Mouse (Mus musculus) C2C12 (cell line): ENCODE data around the gene Enpp4. TPM values are rescaled to one million over a fixed set of nuclear protein-coding genes. Genes with fewer than 3 reads are reported as not detected.

Experiments used
- H3K27me3 ChIP-seq: one replicate; pipeline ENCODE4 v1.6.1; 2011; ENCODE audit not compliant: control insufficient read depth, insufficient read depth, insufficient read length
- H3K36me3 ChIP-seq: one replicate; pipeline ENCODE4 v1.6.1; 2011; ENCODE audit not compliant: control insufficient read depth, insufficient read depth
- H3K4me3 ChIP-seq: one replicate; pipeline ENCODE4 v1.5.1; 2011; ENCODE audit warnings: mild to moderate bottlenecking, control low read depth; ENCODE audit not compliant: poor library complexity, insufficient read depth, severe bottlenecking
- H3K79me2 ChIP-seq: one replicate; pipeline ENCODE4 v1.6.1; 2011; ENCODE audit not compliant: control insufficient read depth, insufficient read depth
- H3K79me3 ChIP-seq: one replicate; pipeline ENCODE4 v1.6.1; 2011; ENCODE audit warnings: low read depth, control low read depth
- H3ac ChIP-seq: one replicate; pipeline ENCODE3; 2011; ENCODE audit warnings: low read depth; ENCODE audit not compliant: control insufficient read depth, insufficient read length
- CEBPB ChIP-seq: IDR thresholded peaks from one replicate; pipeline ENCODE4 v1.6.1; 2011; ENCODE audit warnings: low read depth, mild to moderate bottlenecking, control low read depth, moderate library complexity
- CTCF ChIP-seq: IDR thresholded peaks from one replicate; pipeline ENCODE4 v1.5.1; 2011; ENCODE audit not compliant: control insufficient read depth, insufficient read depth, insufficient read length
- FOSL1 ChIP-seq: IDR thresholded peaks from one replicate; pipeline ENCODE4 v1.8.0; 2011; ENCODE audit warnings: mild to moderate bottlenecking, low read length; ENCODE audit not compliant: poor library complexity, insufficient read depth, severe bottlenecking
- MAX ChIP-seq: IDR thresholded peaks from one replicate; pipeline ENCODE4 v1.6.1; 2011; ENCODE audit warnings: mild to moderate bottlenecking, control low read depth
- MYOD1 ChIP-seq: IDR thresholded peaks from one replicate; pipeline ENCODE4 v1.6.1; 2011; ENCODE audit warnings: low read depth; ENCODE audit not compliant: control insufficient read depth, insufficient read length
- MYOG ChIP-seq: IDR thresholded peaks from one replicate; pipeline ENCODE4 v1.6.1; 2011; ENCODE audit not compliant: control insufficient read depth, insufficient read length; ENCODE audit errors: extremely low read depth
- USF1 ChIP-seq: IDR thresholded peaks from one replicate; pipeline ENCODE4 v1.6.1; 2011; ENCODE audit warnings: low read depth, mild to moderate bottlenecking, control low read depth, moderate library complexity
- long read RNA-seq, 2 experiments: library from polyadenylated mRNA; unstranded; transcript quantifications; one replicate each; pipeline ENCODE4 v2.0.0; 2019 to 2020
- polyA plus RNA-seq: library from polyadenylated mRNA; unstranded; fragments of >200 nt; fragmentation: generic; extraction: Trizol; gene quantifications from one replicate; pipeline ENCODE4 v1.2.1, GENCODE M21; 2012; ENCODE audit warnings: missing spikeins

Enpp4 gene
- 2.5 TPM for polyA plus RNA-seq
- long read RNA-seq, experiment 1, full-length matches to known transcripts, result 6 of 8 reads
- long read RNA-seq, experiment 1, partial matches to known transcripts, result 2 of 8 reads
- long read RNA-seq, experiment 1, other reads (novel, unspliced or antisense), result 0 of 8 reads
- long read RNA-seq, experiment 2, full-length matches to known transcripts, result 75 of 80 reads
- long read RNA-seq, experiment 2, partial matches to known transcripts, result 2 of 80 reads
- long read RNA-seq, experiment 2, other reads (novel, unspliced or antisense), result 3 of 80 reads

DNA sequence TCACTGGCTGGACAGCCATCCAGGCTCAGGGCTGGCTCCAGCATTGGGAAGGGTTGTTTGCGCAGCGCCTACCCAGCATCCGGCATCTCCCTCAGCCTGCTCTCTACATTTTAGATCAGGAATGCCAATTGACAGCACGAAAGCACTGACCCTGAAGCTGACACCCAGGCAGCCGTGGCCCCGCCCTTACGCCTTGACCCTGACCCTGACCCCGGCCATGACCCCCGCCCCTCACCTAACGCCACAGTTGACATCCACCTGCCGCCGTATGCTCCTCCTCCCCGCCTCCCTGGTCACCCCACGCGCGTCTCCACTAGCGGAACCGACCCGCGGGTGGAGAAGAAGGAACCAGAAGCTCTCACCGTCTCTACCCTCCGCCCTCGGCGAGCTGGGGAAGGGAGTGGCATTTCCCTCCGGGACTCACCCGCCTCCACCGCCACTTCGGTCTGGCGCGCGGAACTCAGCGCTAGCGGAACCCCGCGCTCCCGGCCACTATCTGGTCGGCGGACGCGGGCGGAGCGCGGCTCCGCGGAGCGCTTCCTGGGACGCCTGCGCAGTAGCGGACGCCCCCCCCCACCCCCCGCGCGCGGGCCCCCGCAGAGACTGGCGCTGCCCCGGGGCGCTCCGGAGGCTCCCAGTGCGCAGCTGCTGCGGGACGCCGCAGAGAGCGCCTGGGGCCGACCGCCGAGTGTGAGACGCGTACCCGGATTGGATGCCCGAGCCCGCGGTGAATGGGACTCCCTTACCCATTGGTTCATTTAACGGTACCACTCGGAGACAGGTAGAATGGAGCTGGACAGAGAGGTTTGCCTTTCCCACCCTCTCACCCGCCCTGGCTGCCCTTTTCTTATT lies at the start of gene Enpp4:
Gene Enpp4 (minus strand): TSS at position 523 of the 852 bp plus-strand sequence.
- H3K27me3 ChIP-seq, result no peaks in the 10 kb centered on the region
- H3K79me3 ChIP-seq, result peaks cover 2% of the 10 kb centered on the region
- peak within 1 kb of the TSS; percentile 61 for H3K4me3 ChIP-seq
- no peaks in the 10 kb centered on the region for H3K36me3 ChIP-seq
- no peaks in the 10 kb centered on the region for H3K79me2 ChIP-seq
- peak within 1 kb of the TSS; percentile 77 for H3ac ChIP-seq
- TF ChIP-seq MYOD1 (no peak), MYOG (no peak), USF1 (no peak), MAX (no peak), FOSL1 (no peak), CEBPB (no peak), CTCF (no peak)

DNA sequence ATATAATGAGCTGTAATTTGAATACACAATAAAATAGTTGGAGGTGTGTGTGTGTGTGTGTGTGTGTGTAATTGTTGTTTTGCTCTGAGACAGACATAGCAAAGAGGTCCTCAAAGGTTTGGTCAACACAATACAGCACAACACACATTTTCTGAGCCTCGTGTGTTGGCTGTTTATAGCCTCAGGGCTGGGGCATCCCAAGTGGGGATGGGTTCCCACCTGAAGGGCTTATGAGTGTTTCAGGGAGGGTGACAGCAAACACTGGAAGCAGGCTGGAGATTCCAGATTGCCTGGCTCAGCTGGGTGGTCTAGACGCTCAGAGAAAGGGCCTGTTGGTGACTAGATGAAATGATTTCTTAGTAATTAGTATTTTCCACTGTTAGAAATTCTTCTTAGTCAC lies 49.6 kb upstream of the Enpp4 start:
- H3K4me3 ChIP-seq, result no peak overlapping the region
- H3K79me3 ChIP-seq, result no peaks in the 10 kb centered on the region
- TF ChIP-seq MYOD1, result no peak
- TF ChIP-seq USF1, result no peak
- TF ChIP-seq MYOG, result no peak
- no peak for TF ChIP-seq CTCF
- TF ChIP-seq FOSL1, result no peak
- no peak for TF ChIP-seq MAX
- TF ChIP-seq CEBPB, result no peak
- no peaks in the 10 kb centered on the region for H3K27me3 ChIP-seq
- no peak overlapping the region for H3ac ChIP-seq
- H3K79me2 ChIP-seq, result no peaks in the 10 kb centered on the region
- H3K36me3 ChIP-seq, result no peaks in the 10 kb centered on the region

DNA sequence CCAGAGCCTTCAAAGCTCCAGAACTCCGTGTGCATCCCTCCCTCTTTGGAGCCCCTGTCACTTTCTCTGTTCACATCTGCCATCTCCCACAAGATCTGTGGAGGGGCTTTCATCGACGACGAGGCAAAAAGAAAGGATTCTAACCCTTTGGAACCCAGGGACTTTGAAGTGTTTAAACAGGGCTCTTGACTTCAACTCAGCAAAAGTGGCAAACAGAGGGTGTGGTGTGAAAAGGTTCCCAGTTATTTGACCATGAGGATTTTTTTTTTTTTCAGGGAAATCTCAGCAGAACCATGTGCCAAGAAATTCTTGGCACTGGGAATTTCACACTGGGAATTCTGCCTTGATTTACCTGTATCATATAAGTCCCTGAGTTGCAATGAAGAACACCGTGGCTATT lies 48.3 kb upstream of the Enpp4 start:
- Histone ChIP-seq H3K79me2 (no peaks in the 10 kb centered on the region), H3K27me3 (no peaks in the 10 kb centered on the region), H3ac (no peak overlapping the region), H3K79me3 (no peaks in the 10 kb centered on the region), H3K36me3 (no peaks in the 10 kb centered on the region), H3K4me3 (no peak overlapping the region)
- TF ChIP-seq MYOD1 (no peak), MYOG (no peak), CTCF (no peak), USF1 (no peak), CEBPB (no peak), FOSL1 (no peak), MAX (no peak)

DNA sequence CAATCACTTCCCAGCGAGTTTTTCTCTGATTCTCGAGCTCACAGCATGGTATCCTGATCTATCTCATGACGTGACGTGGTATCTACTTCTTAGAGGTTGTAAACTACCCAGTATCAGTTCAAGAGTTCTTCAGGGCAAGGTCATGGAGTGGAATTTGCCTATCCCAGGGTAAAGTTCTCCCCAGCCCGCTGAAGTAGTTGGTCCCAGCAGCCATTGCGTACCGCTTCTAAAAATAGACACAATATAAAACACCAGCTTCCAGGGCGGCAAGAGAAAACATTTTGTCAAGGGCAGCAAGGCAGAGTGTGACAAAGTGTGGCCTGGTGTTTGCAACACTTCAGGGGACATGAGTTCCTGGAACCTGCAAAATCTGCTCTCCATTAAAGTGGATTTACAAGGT lies 46.3 kb upstream of the Enpp4 start:
- TF ChIP-seq MYOG, result no peak
- no peak for TF ChIP-seq MAX
- no peak for TF ChIP-seq USF1
- TF ChIP-seq CTCF, result no peak
- TF ChIP-seq MYOD1, result no peak
- no peak for TF ChIP-seq FOSL1
- no peak for TF ChIP-seq CEBPB
- no peaks in the 10 kb centered on the region for H3K79me3 ChIP-seq
- no peaks in the 10 kb centered on the region for H3K27me3 ChIP-seq
- H3K36me3 ChIP-seq, result no peaks in the 10 kb centered on the region
- no peaks in the 10 kb centered on the region for H3K79me2 ChIP-seq
- H3K4me3 ChIP-seq, result no peak overlapping the region
- H3ac ChIP-seq, result no peak overlapping the region

DNA sequence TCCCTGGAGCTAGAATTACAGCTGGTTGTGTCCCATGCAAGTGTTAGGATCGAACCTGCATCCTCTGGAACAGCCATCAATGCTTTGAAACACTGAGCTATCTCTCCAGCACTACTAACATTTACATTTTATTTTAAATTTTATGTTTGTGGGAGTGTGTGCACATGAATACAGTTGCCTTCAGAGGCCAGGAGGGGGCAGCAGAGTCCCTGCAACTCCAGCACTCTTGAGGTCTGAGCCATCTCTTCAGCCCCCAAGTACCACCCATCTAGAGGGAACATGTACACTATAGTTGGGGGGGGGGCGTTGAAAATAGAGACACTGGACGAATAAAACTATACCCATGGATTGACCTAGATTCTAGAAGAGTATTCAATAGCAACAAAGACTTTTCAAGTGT lies 45.5 kb upstream of the Enpp4 start:
- H3ac ChIP-seq, result no peak overlapping the region
- no peaks in the 10 kb centered on the region for H3K36me3 ChIP-seq
- no peak overlapping the region for H3K4me3 ChIP-seq
- no peaks in the 10 kb centered on the region for H3K79me3 ChIP-seq
- peak; percentile 42 for TF ChIP-seq CTCF
- no peak for TF ChIP-seq MAX
- TF ChIP-seq FOSL1, result no peak
- no peak for TF ChIP-seq MYOD1
- no peaks in the 10 kb centered on the region for H3K27me3 ChIP-seq
- no peaks in the 10 kb centered on the region for H3K79me2 ChIP-seq
